Comparison of ENCODE assay signal across 25 mouse cellular contexts in genomic region chr5:39613534-39613933, GRCm38 (mm10).
"Had no signal": no experiment of that assay in that cellular context is flagged by ENCODE, and none has a peak within 500 bp of the region (broad histone marks: within the 10 kb centered on the region; RNA-seq: fewer than 3 reads in every experiment).

No protein-coding gene starts in this region.

- H3K27ac ChIP-seq: embryonic facial prominence, embryonic 10.5 days; embryonic facial prominence, embryonic 12.5 days; embryonic facial prominence, embryonic 13.5 days; embryonic facial prominence, embryonic 15.5 days; forebrain, embryonic 10.5 days; forebrain, embryonic 12.5 days; forebrain, embryonic 13.5 days; forebrain, embryonic 15.5 days; gastrocnemius, adult 2 months; heart, adult 2 months had no signal

- ATAC-seq: forebrain, embryonic 13.5 days; forebrain, embryonic 14.5 days; forebrain, embryonic 15.5 days; forebrain, embryonic 16.5 days; forebrain, postnatal 0 days had no signal

- H3K9ac ChIP-seq: embryonic facial prominence, embryonic 12.5 days; embryonic facial prominence, embryonic 13.5 days; embryonic facial prominence, embryonic 15.5 days; forebrain, embryonic 12.5 days; forebrain, embryonic 13.5 days; forebrain, embryonic 15.5 days; forebrain, postnatal 0 days had no signal

- H3K36me3 ChIP-seq: forebrain, embryonic 12.5 days had no signal

- DNase-seq: cerebellum, adult 2 months; cerebellum, adult 8-10 months; cerebellum, adult 9-11 months; cerebellum, postnatal 10 days; cerebellum, postnatal 14 days; cerebellum, postnatal 36 days; forebrain, postnatal 0 days; gastrocnemius, adult 2 months; gastrocnemius, postnatal 10 days; gastrocnemius, postnatal 14 days; gastrocnemius, postnatal 25 days; heart, adult 11 months; heart, adult 18-20 months; heart, adult 2 months had no signal

- H3K27me3 ChIP-seq: embryonic facial prominence, embryonic 12.5 days; embryonic facial prominence, embryonic 13.5 days; embryonic facial prominence, embryonic 15.5 days; forebrain, embryonic 12.5 days; forebrain, embryonic 13.5 days; forebrain, embryonic 15.5 days had no signal

- H3K4me3 ChIP-seq: embryonic facial prominence, embryonic 10.5 days; embryonic facial prominence, embryonic 12.5 days; embryonic facial prominence, embryonic 13.5 days; embryonic facial prominence, embryonic 15.5 days; erythroblast, embryonic 14.5 days; forebrain, embryonic 10.5 days; forebrain, embryonic 12.5 days; forebrain, embryonic 13.5 days; forebrain, embryonic 15.5 days; gastrocnemius, adult 2 months; heart, adult 2 months had no signal

- H3K4me2 ChIP-seq: embryonic facial prominence, embryonic 12.5 days; embryonic facial prominence, embryonic 13.5 days; embryonic facial prominence, embryonic 15.5 days; forebrain, embryonic 12.5 days; forebrain, embryonic 13.5 days; forebrain, embryonic 15.5 days had no signal

- H3K4me1 ChIP-seq: embryonic facial prominence, embryonic 10.5 days; embryonic facial prominence, embryonic 12.5 days; embryonic facial prominence, embryonic 13.5 days; embryonic facial prominence, embryonic 15.5 days; forebrain, embryonic 10.5 days; forebrain, embryonic 12.5 days; forebrain, embryonic 13.5 days; forebrain, embryonic 15.5 days had no signal

- H3K9me3 ChIP-seq: embryonic facial prominence, embryonic 10.5 days; embryonic facial prominence, embryonic 12.5 days; embryonic facial prominence, embryonic 13.5 days; embryonic facial prominence, embryonic 15.5 days; forebrain, embryonic 10.5 days; forebrain, embryonic 12.5 days; forebrain, embryonic 13.5 days; forebrain, embryonic 15.5 days had no signal
